Mouse (Mus musculus) embryonic stem cell, embryonic (primary cell): Measurements from ENCODE around the gene Ppp4r2.

Experiments
- CTCF ChIA-PET, 4 experiments: fragments of 300-600 bp in 2 of 4; fragments of 350-600 bp in 2 of 4; sonication (Branson Sonifier 250); formaldehyde crosslinking; loops; one replicate each; lab custom pipeline; 2022; ENCODE audit warnings: inconsistent platforms in 2 of 4; lab: Charles Lee
- POLR2A ChIA-PET, 4 experiments: fragments of 300-600 bp in 2 of 4; fragments of 350-600 bp in 2 of 4; sonication (Branson Sonifier 250); formaldehyde crosslinking; loops; one replicate each; lab custom pipeline; 2022; ENCODE audit warnings: antibody characterized with exemption in 4 of 4, inconsistent platforms in 1 of 4; lab: Charles Lee

Gene Ppp4r2

GRCm38 (mm10) chr6:100895183-100895582, 61.8 kb downstream of the Ppp4r2 start:
- ChIA-PET CTCF (interaction anchor here in 1 of 4 experiments (0.7 kb wide), 1 partner anchor 17 kb away, joined by 3 read pairs; no protein-coding TSS in a partner anchor), POLR2A (no interaction called here)

- ChIA-PET POLR2A (interaction anchor here in 1 of 4 experiments (0.6 kb wide), 1 partner anchor 8 kb away, joined by 3 read pairs; no protein-coding TSS in a partner anchor), CTCF (interaction anchor here in 1 of 4 experiments (1.8 kb wide), 1 partner anchor 18 kb away, joined by 5 read pairs; no protein-coding TSS in a partner anchor)
Observed at GRCm38 (mm10) chr6:100896883-100897282, 63.5 kb downstream of the Ppp4r2 start.

GRCm38 (mm10) chr6:100904463-100904862, 71.0 kb downstream of the Ppp4r2 start:
- ChIA-PET POLR2A (interaction anchor here in 1 of 4 experiments (0.7 to 1.0 kb wide), 2 partner anchors 8 to 18 kb away, joined by 3 read pairs; no protein-coding TSS in a partner anchor), CTCF (no interaction called here)

GRCm38 (mm10) chr6:100910136-100910675, 76.8 kb downstream of the Ppp4r2 start:
- POLR2A ChIA-PET, result no interaction called here
- CTCF ChIA-PET, result interaction anchor here in 1 of 4 experiments (0.9 kb wide), 1 partner anchor 11 kb away, joined by 8 read pairs; no protein-coding TSS in a partner anchor
